Mouse (Mus musculus) megakaryocyte, adult 5-6 weeks (primary cell): ENCODE results near the gene Coa3. TPM values are rescaled to one million over a fixed set of nuclear protein-coding genes. Genes with fewer than 3 reads are reported as not detected.

Source experiments
- total RNA-seq, 2 experiments: library from RNA; stranded (forward) in 1 of 2; stranded (reverse) in 1 of 2; fragments of 153-499, 151-499 nt in 1 of 2; fragments of 221-1000, 200-1000 nt in 1 of 2; gene quantifications; 2 replicates each; pipeline versions ENCODE4 v1.2.3 to v1.2.4; 2015 to 2017

Coa3 gene
- total RNA-seq, 2 experiments from 2014 or later = 33.6 to 69.8 TPM

Other genes with a start within 250 kb of the Coa3 start
- 7.2 and 7.9 TPM in 2 replicates for gene Naglu, start 209.1 kb downstream of the Coa3 start, total RNA-seq (2015)
- gene Naglu, start 209.1 kb downstream of the Coa3 start, total RNA-seq (2017) = 8.9 and 9.1 TPM in 2 replicates
- gene Hsd17b1, start 200.7 kb downstream of the Coa3 start, total RNA-seq (2015) = 0.11 and 0.45 TPM in 2 replicates
- 0.29 TPM in 1 of 2 replicates, not detected in the other for gene Hsd17b1, start 200.7 kb downstream of the Coa3 start, total RNA-seq (2017)
- gene Coasy, start 196.5 kb downstream of the Coa3 start, total RNA-seq (2015) = 10.6 and 13.1 TPM in 2 replicates
- gene Coasy, start 196.5 kb downstream of the Coa3 start, total RNA-seq (2017) = 11.4 and 15.8 TPM in 2 replicates
- 62.7 and 64.8 TPM in 2 replicates for gene Mlx, start 191.8 kb downstream of the Coa3 start, total RNA-seq (2015)
- 79.3 and 96.0 TPM in 2 replicates for gene Mlx, start 191.8 kb downstream of the Coa3 start, total RNA-seq (2017)
- 11.5 and 14.9 TPM in 2 replicates for gene Psmc3ip, start 183.7 kb downstream of the Coa3 start, total RNA-seq (2015)
- 21.3 and 24.1 TPM in 2 replicates for gene Psmc3ip, start 183.7 kb downstream of the Coa3 start, total RNA-seq (2017)
- gene Retreg3, start 159.2 kb downstream of the Coa3 start, total RNA-seq (2015) = 15.9 and 17.2 TPM in 2 replicates
- 48.1 and 53.1 TPM in 2 replicates for gene Retreg3, start 159.2 kb downstream of the Coa3 start, total RNA-seq (2017)
- gene Tubg1, start 159.2 kb downstream of the Coa3 start, total RNA-seq (2015) = 14.5 and 15.2 TPM in 2 replicates
- 32.2 and 34.4 TPM in 2 replicates for gene Tubg1, start 159.2 kb downstream of the Coa3 start, total RNA-seq (2017)
- not detected in 2 replicates for gene Tubg2, start 123.2 kb downstream of the Coa3 start, total RNA-seq (2015)
- gene Tubg2, start 123.2 kb downstream of the Coa3 start, total RNA-seq (2017) = not detected in 2 replicates
- not detected in 2 replicates for gene Cntnap1, start 108.6 kb downstream of the Coa3 start, total RNA-seq (2015)
- gene Cntnap1, start 108.6 kb downstream of the Coa3 start, total RNA-seq (2017) = 0.07 TPM in 1 of 2 replicates, not detected in the other
- gene Plekhh3, start 107.8 kb downstream of the Coa3 start, total RNA-seq (2015) = 0.96 and 1.6 TPM in 2 replicates
- gene Plekhh3, start 107.8 kb downstream of the Coa3 start, total RNA-seq (2017) = 1.8 and 3.8 TPM in 2 replicates
- gene Ccr10, start 103.7 kb downstream of the Coa3 start, total RNA-seq (2015) = 0.11 TPM in 1 of 2 replicates, not detected in the other
- gene Ccr10, start 103.7 kb downstream of the Coa3 start, total RNA-seq (2017) = 0.07 and 0.37 TPM in 2 replicates
- 20.0 and 20.8 TPM in 2 replicates for gene Ezh1, start 52.7 kb downstream of the Coa3 start, total RNA-seq (2015)
- gene Ezh1, start 52.7 kb downstream of the Coa3 start, total RNA-seq (2017) = 20.0 and 20.1 TPM in 2 replicates
- gene Ramp2, start 33.1 kb downstream of the Coa3 start, total RNA-seq (2015) = not detected in 2 replicates
- gene Ramp2, start 33.1 kb downstream of the Coa3 start, total RNA-seq (2017) = not detected in 2 replicates
- gene Vps25, start 25.4 kb downstream of the Coa3 start, total RNA-seq (2015) = 169 and 184 TPM in 2 replicates
- 54.6 and 55.7 TPM in 2 replicates for gene Vps25, start 25.4 kb downstream of the Coa3 start, total RNA-seq (2017)
- gene Wnk4, start 18.5 kb downstream of the Coa3 start, total RNA-seq (2015) = 0.27 TPM in 1 of 2 replicates, not detected in the other
- gene Wnk4, start 18.5 kb downstream of the Coa3 start, total RNA-seq (2017) = 0.15 TPM in 1 of 2 replicates, not detected in the other
- gene Cntd1, start 102 bp downstream of the Coa3 start, total RNA-seq (2015) = 1.2 and 1.6 TPM in 2 replicates
- gene Cntd1, start 102 bp downstream of the Coa3 start, total RNA-seq (2017) = 1.7 TPM in 2 replicates
- gene Becn1, start 23.2 kb upstream of the Coa3 start, total RNA-seq (2015) = 62.2 and 68.0 TPM in 2 replicates
- 129 and 168 TPM in 2 replicates for gene Becn1, start 23.2 kb upstream of the Coa3 start, total RNA-seq (2017)
- gene Psme3, start 37.1 kb upstream of the Coa3 start, total RNA-seq (2015) = 90.6 and 116 TPM in 2 replicates
- 62.1 and 91.5 TPM in 2 replicates for gene Psme3, start 37.1 kb upstream of the Coa3 start, total RNA-seq (2017)
- 0.98 and 2.1 TPM in 2 replicates for gene Aoc2, start 45.9 kb upstream of the Coa3 start, total RNA-seq (2015)
- 0.95 and 1.4 TPM in 2 replicates for gene Aoc2, start 45.9 kb upstream of the Coa3 start, total RNA-seq (2017)
- gene Aoc3, start 51.5 kb upstream of the Coa3 start, total RNA-seq (2015) = 0.05 TPM in 1 of 2 replicates, not detected in the other
- not detected in 2 replicates for gene Aoc3, start 51.5 kb upstream of the Coa3 start, total RNA-seq (2017)
- gene G6pc, start 88.4 kb upstream of the Coa3 start, total RNA-seq (2015) = not detected in 2 replicates
- gene G6pc, start 88.4 kb upstream of the Coa3 start, total RNA-seq (2017) = not detected in 2 replicates
- 11.6 and 18.1 TPM in 2 replicates for gene Aarsd1, start 138.5 kb upstream of the Coa3 start, total RNA-seq (2015)
- 22.9 and 28.9 TPM in 2 replicates for gene Aarsd1, start 138.5 kb upstream of the Coa3 start, total RNA-seq (2017)
- 1.7 TPM in 1 of 2 replicates, not detected in the other for gene Gm27029, start 145.7 kb upstream of the Coa3 start, total RNA-seq (2015)
- 0.95 and 1.3 TPM in 2 replicates for gene Gm27029, start 145.7 kb upstream of the Coa3 start, total RNA-seq (2017)
- gene Rundc1, start 146.0 kb upstream of the Coa3 start, total RNA-seq (2015) = 2.4 and 3.0 TPM in 2 replicates
- gene Rundc1, start 146.0 kb upstream of the Coa3 start, total RNA-seq (2017) = 3.1 and 3.3 TPM in 2 replicates
- 0.43 and 2.5 TPM in 2 replicates for gene Ptges3l, start 146.2 kb upstream of the Coa3 start, total RNA-seq (2015)
- 0.66 TPM in 1 of 2 replicates, not detected in the other for gene Ptges3l, start 146.2 kb upstream of the Coa3 start, total RNA-seq (2017)
- 334 and 336 TPM in 2 replicates for gene Rpl27, start 163.2 kb upstream of the Coa3 start, total RNA-seq (2015)
- gene Rpl27, start 163.2 kb upstream of the Coa3 start, total RNA-seq (2017) = 2,102 and 2,594 TPM in 2 replicates
- 60.6 and 62.4 TPM in 2 replicates for gene Ifi35, start 169.3 kb upstream of the Coa3 start, total RNA-seq (2015)
- 47.3 and 56.5 TPM in 2 replicates for gene Ifi35, start 169.3 kb upstream of the Coa3 start, total RNA-seq (2017)
- 0.13 and 0.16 TPM in 2 replicates for gene Rnd2, start 185.9 kb upstream of the Coa3 start, total RNA-seq (2015)
- 0.20 TPM in 1 of 2 replicates, not detected in the other for gene Rnd2, start 185.9 kb upstream of the Coa3 start, total RNA-seq (2017)
- gene Vat1, start 187.1 kb upstream of the Coa3 start, total RNA-seq (2015) = 7.3 and 10.8 TPM in 2 replicates
- gene Vat1, start 187.1 kb upstream of the Coa3 start, total RNA-seq (2017) = 3.4 and 5.2 TPM in 2 replicates